Mouse (Mus musculus) MEL (cell line): ENCODE results near the gene Evc. TPM values are rescaled to one million over a fixed set of nuclear protein-coding genes. Genes with fewer than 3 reads are reported as not detected.

ENCODE experiments used
- DNase-seq: peaks from one replicate; pipeline ENCODE4 v3.0.0; 2011; ENCODE audit warnings: low read depth, low spot score
- H3K27ac ChIP-seq: 2 replicates; pipeline ENCODE4 v1.5.1; 2012; ENCODE audit warnings: low read depth, mild to moderate bottlenecking, control low read depth, low read length, moderate library complexity; ENCODE audit not compliant: control insufficient read depth
- H3K27me3 ChIP-seq, 2 experiments: fragments of 150-350 bp in 1 of 2; sonication (generic) in 1 of 2; 2 replicates each; pipeline ENCODE4 v1.6.1; 2012; ENCODE audit warnings: low read length in 2 of 2, mild to moderate bottlenecking in 2 of 2, improper control_type of control experiment in 1 of 2, moderate library complexity in 1 of 2; ENCODE audit not compliant: insufficient read depth in 2 of 2, control insufficient read depth in 1 of 2
- H3K36me3 ChIP-seq, 2 experiments: 2 replicates each; pipeline ENCODE4 v1.6.1; 2012 to 2014; ENCODE audit warnings: low read length in 2 of 2, improper control_type of control experiment in 1 of 2, inconsistent platforms in 1 of 2, mild to moderate bottlenecking in 1 of 2; ENCODE audit not compliant: insufficient read depth in 2 of 2, control insufficient read depth in 1 of 2
- H3K4me1 ChIP-seq, 2 experiments: fragments of 150-350 bp in 1 of 2; sonication (generic) in 1 of 2; 2 replicates each; pipeline ENCODE4 v1.6.1; 2012; ENCODE audit warnings: low read length in 2 of 2, improper control_type of control experiment in 1 of 2, mild to moderate bottlenecking in 1 of 2; ENCODE audit not compliant: insufficient read depth in 2 of 2, control insufficient read depth in 1 of 2
- H3K4me3 ChIP-seq, 2 experiments: fragments of 150-350 bp in 1 of 2; sonication (generic) in 1 of 2; 2 replicates each; pipeline ENCODE4 v1.5.1; 2012; ENCODE audit warnings: low read depth in 2 of 2, low read length in 2 of 2, mild to moderate bottlenecking in 2 of 2, moderate library complexity in 2 of 2, control low read depth in 1 of 2, improper control_type of control experiment in 1 of 2; ENCODE audit not compliant: control insufficient read depth in 1 of 2, insufficient read depth in 1 of 2
- H3K79me2 ChIP-seq: 2 replicates; pipeline ENCODE4 v1.6.1; 2012; ENCODE audit warnings: mild to moderate bottlenecking, low read length, moderate library complexity; ENCODE audit not compliant: control insufficient read depth, poor library complexity, insufficient read depth
- H3K9ac ChIP-seq: 2 replicates; pipeline ENCODE4 v1.6.1; 2012; ENCODE audit warnings: low read depth, mild to moderate bottlenecking, control low read depth, low read length, moderate library complexity; ENCODE audit not compliant: control insufficient read depth, poor library complexity, severe bottlenecking
- H3K9me3 ChIP-seq: fragments of 150-350 bp; sonication (generic); replicated peaks from 2 replicates; pipeline ENCODE4 v1.6.1; 2012; ENCODE audit warnings: mild to moderate bottlenecking, low read length, improper control_type of control experiment, moderate library complexity; ENCODE audit not compliant: insufficient read depth
- CHD1 ChIP-seq: IDR thresholded peaks from 2 replicates; pipeline ENCODE4 v1.6.1; 2012; ENCODE audit warnings: low read depth, mild to moderate bottlenecking, inconsistent platforms, low read length, improper control_type of control experiment
- CHD2 ChIP-seq: IDR thresholded peaks from 2 replicates; pipeline ENCODE4 v1.6.1; 2011; ENCODE audit warnings: low read length, improper control_type of control experiment
- CTCF ChIP-seq, 3 experiments: IDR thresholded peaks in 2 of 3; conservative IDR thresholded peaks in 1 of 3; 2 replicates each; pipeline ENCODE4 v1.5.1; 2011 to 2012; ENCODE audit warnings: low read length in 3 of 3, low read depth in 2 of 3, mild to moderate bottlenecking in 2 of 3, improper control_type of control experiment in 1 of 3, inconsistent platforms in 1 of 3, mixed read lengths in 1 of 3, moderate library complexity in 1 of 3; ENCODE audit not compliant: control insufficient read depth in 1 of 3, insufficient read depth in 1 of 3, poor library complexity in 1 of 3, severe bottlenecking in 1 of 3
- E2F4 ChIP-seq: IDR thresholded peaks from 2 replicates; pipeline ENCODE4 v1.6.1; 2011; ENCODE audit warnings: low read depth, low read length, improper control_type of control experiment, borderline replicate concordance
- GABPA ChIP-seq: IDR thresholded peaks from 2 replicates; pipeline ENCODE4 v1.6.1; 2012; ENCODE audit warnings: low read depth, mild to moderate bottlenecking, inconsistent platforms, low read length, improper control_type of control experiment, moderate library complexity
- GATA1 ChIP-seq: IDR thresholded peaks from 2 replicates; pipeline ENCODE4 v1.6.1; 2011; ENCODE audit warnings: low read depth, low read length, improper control_type of control experiment
- JUND ChIP-seq: IDR thresholded peaks from 2 replicates; pipeline ENCODE4 v1.6.1; 2011; ENCODE audit warnings: low read depth, mild to moderate bottlenecking, improper control_type of control experiment, low read length
- KAT2A ChIP-seq: conservative IDR thresholded peaks from 2 replicates; pipeline ENCODE4 v1.6.1; 2012; ENCODE audit warnings: low read depth, low read length, improper control_type of control experiment, inconsistent platforms
- MAFK ChIP-seq: IDR thresholded peaks from 2 replicates; pipeline ENCODE4 v1.6.1; 2011; ENCODE audit warnings: low read depth, mild to moderate bottlenecking, low read length, improper control_type of control experiment, borderline replicate concordance
- MAX ChIP-seq: IDR thresholded peaks from 2 replicates; pipeline ENCODE4 v1.6.1; 2011; ENCODE audit warnings: low read length, improper control_type of control experiment
- MEF2A ChIP-seq: IDR thresholded peaks from 2 replicates; pipeline ENCODE4 v1.6.1; 2014; ENCODE audit warnings: low read depth, mild to moderate bottlenecking, inconsistent platforms, low read length, improper control_type of control experiment; ENCODE audit not compliant: poor library complexity, insufficient replicate concordance, severe bottlenecking; ENCODE audit errors: extremely low read depth
- MXI1 ChIP-seq: IDR thresholded peaks from 2 replicates; pipeline ENCODE4 v1.6.1; 2011; ENCODE audit warnings: mild to moderate bottlenecking, low read depth, low read length, improper control_type of control experiment
- MYB ChIP-seq: IDR thresholded peaks from 2 replicates; pipeline ENCODE4 v1.6.1; 2011; ENCODE audit warnings: mild to moderate bottlenecking, low read depth, low read length, improper control_type of control experiment
- MYC ChIP-seq: IDR thresholded peaks from 2 replicates; pipeline ENCODE4 v1.6.1; 2011; ENCODE audit warnings: low read depth, mild to moderate bottlenecking, low read length, improper control_type of control experiment, moderate library complexity
- NRF1 ChIP-seq: IDR thresholded peaks from 2 replicates; pipeline ENCODE4 v1.6.1; 2014; ENCODE audit warnings: low read depth, mild to moderate bottlenecking, inconsistent platforms, low read length, improper control_type of control experiment, moderate library complexity; ENCODE audit not compliant: poor library complexity, insufficient read depth, severe bottlenecking
- POLR2AphosphoS2 ChIP-seq: IDR thresholded peaks from 2 replicates; pipeline ENCODE4 v1.6.1; 2011; ENCODE audit warnings: low read length, improper control_type of control experiment
- POLR2AphosphoS5 ChIP-seq: IDR thresholded peaks from 2 replicates; pipeline ENCODE4 v1.6.1; 2012; ENCODE audit warnings: low read depth, borderline replicate concordance, mild to moderate bottlenecking, inconsistent platforms, low read length, moderate library complexity, mixed read lengths
- RAD21 ChIP-seq: IDR thresholded peaks from 2 replicates; pipeline ENCODE4 v1.6.1; 2011; ENCODE audit warnings: mild to moderate bottlenecking, low read depth, low read length, improper control_type of control experiment
- SMC3 ChIP-seq: IDR thresholded peaks from 2 replicates; pipeline ENCODE4 v1.6.1; 2011; ENCODE audit warnings: low read depth, low read length, improper control_type of control experiment
- TBP ChIP-seq: IDR thresholded peaks from 2 replicates; pipeline ENCODE4 v1.8.0; 2011; ENCODE audit warnings: low read depth, low read length, improper control_type of control experiment
- TCF12 ChIP-seq: IDR thresholded peaks from 2 replicates; pipeline ENCODE4 v1.6.1; 2014; ENCODE audit warnings: low read depth, mild to moderate bottlenecking, inconsistent platforms, low read length, improper control_type of control experiment, moderate library complexity
- UBTF ChIP-seq: IDR thresholded peaks from 2 replicates; pipeline ENCODE4 v1.6.1; 2012; ENCODE audit warnings: low read depth, mild to moderate bottlenecking, inconsistent platforms, low read length, improper control_type of control experiment, moderate library complexity, borderline replicate concordance; ENCODE audit not compliant: insufficient read depth
- USF1 ChIP-seq: IDR thresholded peaks from 2 replicates; pipeline ENCODE4 v1.6.1; 2014; ENCODE audit warnings: low read depth, mild to moderate bottlenecking, inconsistent platforms, low read length, improper control_type of control experiment, moderate library complexity
- USF2 ChIP-seq, 2 experiments: IDR thresholded peaks; 2 replicates each; pipeline ENCODE4 v1.6.1; 2011 to 2012; ENCODE audit warnings: improper control_type of control experiment in 2 of 2, low read length in 2 of 2, borderline replicate concordance in 1 of 2, inconsistent platforms in 1 of 2, low read depth in 1 of 2, mild to moderate bottlenecking in 1 of 2; ENCODE audit not compliant: insufficient read depth in 1 of 2
- ZC3H11A ChIP-seq: IDR thresholded peaks from 2 replicates; pipeline ENCODE4 v1.6.1; 2012; ENCODE audit warnings: low read depth, mild to moderate bottlenecking, inconsistent platforms, low read length, improper control_type of control experiment
- ZMIZ1 ChIP-seq: IDR thresholded peaks from 2 replicates; pipeline ENCODE4 v1.6.1; 2012; ENCODE audit warnings: low read depth, mild to moderate bottlenecking, inconsistent platforms, low read length, improper control_type of control experiment, moderate library complexity
- ZNF384 ChIP-seq: IDR thresholded peaks from 2 replicates; pipeline ENCODE4 v1.6.1; 2012; ENCODE audit warnings: low read depth, mild to moderate bottlenecking, inconsistent platforms, low read length, improper control_type of control experiment
- polyA plus RNA-seq, 2 experiments: library from polyadenylated mRNA; stranded (reverse) in 1 of 2; unstranded in 1 of 2; fragments of >175 nt in 1 of 2; fragments of >200 nt in 1 of 2; gene quantifications; 2 replicates each; pipeline versions ENCODE4 v1.2.1 to v1.2.4; 2012; ENCODE audit warnings: low replicate concordance in 2 of 2, low read depth in 1 of 2; ENCODE audit not compliant: insufficient read length in 2 of 2, insufficient read depth in 1 of 2, missing spikeins in 1 of 2
- total RNA-seq: library from RNA; depleted of rRNA; stranded (reverse); fragments of 300-350 nt; gene quantifications from 2 replicates; pipeline ENCODE4 v1.2.3, GENCODE M21; 2012

The Evc gene
- total and polyA plus RNA-seq, 3 experiments = not detected

DNA sequence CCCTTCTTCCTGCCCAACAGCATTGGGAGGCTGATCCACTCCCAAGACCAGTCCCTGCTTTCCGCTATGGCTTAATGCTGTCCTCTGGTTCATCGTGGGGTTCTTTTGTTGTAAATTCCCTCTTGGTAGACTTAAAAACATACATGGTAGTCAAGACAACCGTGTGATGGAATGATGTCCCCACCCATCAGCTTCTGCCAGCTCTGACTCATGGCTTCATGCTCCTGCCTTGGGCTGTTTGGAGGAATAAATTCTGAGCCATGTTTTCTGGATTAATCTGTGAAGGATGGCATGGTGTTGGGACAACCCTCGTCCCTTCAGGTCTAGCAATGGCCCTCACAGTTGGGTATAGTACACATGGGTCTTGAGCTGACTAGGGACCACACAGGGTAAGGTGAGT lies 43.9 kb upstream of the Evc start:
- TF ChIP-seq ZNF384 (no peak), GABPA (no peak), MXI1 (no peak), RAD21 (no peak), USF1 (no peak), POLR2AphosphoS2 (no peak), GATA1 (no peak), ZMIZ1 (no peak), NRF1 (no peak), UBTF (no peak), TCF12 (no peak), SMC3 (no peak), MYB (no peak), KAT2A (no peak), CTCF (IDR thresholded peaks at IDR 0.05 in 2 of 3, conservative IDR thresholded peaks at IDR 0.05 in 1 of 3; ENCODE audit: control insufficient read depth in 1 of 3, insufficient read depth in 1 of 3, low read depth in 2 of 3, low read length in 3 of 3, poor library complexity in 1 of 3, severe bottlenecking in 1 of 3) (no peak), CHD2 (no peak), MYC (no peak), TBP (no peak)
- H3K36me3 ChIP-seq = no peaks in the 10 kb centered on the region
- H3K79me2 ChIP-seq = no peaks in the 10 kb centered on the region
- H3K4me1 ChIP-seq = no peaks in the 10 kb centered on the region
- H3K9me3 ChIP-seq = no peaks in the 10 kb centered on the region
- no peak overlapping the region for H3K4me3 ChIP-seq
- no peak overlapping the region for H3K9ac ChIP-seq
- H3K27ac ChIP-seq = no peak overlapping the region
- no peak for DNase-seq
- H3K27me3 ChIP-seq = no peaks in the 10 kb centered on the region

DNA sequence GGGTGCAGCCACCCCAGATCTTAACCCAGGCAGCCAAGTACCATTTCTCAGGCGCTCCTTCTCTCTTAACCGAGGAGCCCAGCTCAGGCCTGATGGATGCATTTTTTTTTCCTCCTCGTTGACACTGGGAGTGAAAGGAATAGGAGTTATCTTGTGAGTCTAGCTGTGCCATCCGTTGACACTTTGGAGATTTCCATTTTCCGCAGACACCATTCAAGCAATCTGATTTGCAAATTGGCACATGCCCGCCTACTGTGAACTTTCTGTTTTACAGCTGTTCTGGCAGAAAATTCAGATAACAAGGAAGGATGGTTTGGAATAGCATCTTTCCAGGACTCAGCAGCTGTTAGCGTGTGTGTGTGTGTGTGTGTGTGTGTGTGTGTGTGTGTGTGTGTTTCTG lies 40.7 kb upstream of the Evc start:
- Histone ChIP-seq H3K27ac (no peak overlapping the region), H3K79me2 (no peaks in the 10 kb centered on the region), H3K4me3 (no peak overlapping the region), H3K27me3 (no peaks in the 10 kb centered on the region), H3K4me1 (no peaks in the 10 kb centered on the region), H3K36me3 (no peaks in the 10 kb centered on the region), H3K9ac (no peak overlapping the region), H3K9me3 (no peaks in the 10 kb centered on the region)
- no peak for DNase-seq
- no peak for TF ChIP-seq E2F4
- TF ChIP-seq SMC3 = no peak
- TF ChIP-seq ZNF384 = no peak
- no peak for TF ChIP-seq MEF2A
- TF ChIP-seq JUND = no peak
- TF ChIP-seq CHD1 = no peak
- TF ChIP-seq MAFK = no peak
- TF ChIP-seq MAX = no peak
- TF ChIP-seq USF2 (IDR thresholded peaks at IDR 0.05; ENCODE audit: borderline replicate concordance in 1 of 2, insufficient read depth in 1 of 2, low read depth in 1 of 2, low read length in 2 of 2) = no peak
- no peak for TF ChIP-seq CHD2
- no peak for TF ChIP-seq TCF12
- TF ChIP-seq KAT2A = no peak
- TF ChIP-seq ZC3H11A = no peak
- no peak for TF ChIP-seq USF1
- TF ChIP-seq RAD21 = no peak
- no peak for TF ChIP-seq ZMIZ1
- TF ChIP-seq POLR2AphosphoS5 = no peak
- no peak for TF ChIP-seq POLR2AphosphoS2
- TF ChIP-seq MXI1 = no peak
